Mouse (Mus musculus) heart, postnatal 14 days (tissue): ENCODE measurements around the gene Plvap. TPM values are rescaled to one million over a fixed set of nuclear protein-coding genes. Genes with fewer than 3 reads are reported as not detected.

ENCODE experiments used
- DNase-seq, 2 experiments: peaks; one replicate each; pipeline ENCODE4 v3.0.0; 2021 to 2022
- intact Hi-C: fragments of 180-260 bp; cut with DNase I; formaldehyde crosslinking; loops from one replicate; pipeline ENCODE4 v1.15.1; 2025
- total RNA-seq, 2 experiments: library from RNA; stranded (reverse); gene quantifications; 2 replicates each; pipeline ENCODE4 v1.2.3; 2021

Plvap gene
- total RNA-seq, 2 experiments from 2014 or later: 19.3 to 26.2 TPM

DNA sequence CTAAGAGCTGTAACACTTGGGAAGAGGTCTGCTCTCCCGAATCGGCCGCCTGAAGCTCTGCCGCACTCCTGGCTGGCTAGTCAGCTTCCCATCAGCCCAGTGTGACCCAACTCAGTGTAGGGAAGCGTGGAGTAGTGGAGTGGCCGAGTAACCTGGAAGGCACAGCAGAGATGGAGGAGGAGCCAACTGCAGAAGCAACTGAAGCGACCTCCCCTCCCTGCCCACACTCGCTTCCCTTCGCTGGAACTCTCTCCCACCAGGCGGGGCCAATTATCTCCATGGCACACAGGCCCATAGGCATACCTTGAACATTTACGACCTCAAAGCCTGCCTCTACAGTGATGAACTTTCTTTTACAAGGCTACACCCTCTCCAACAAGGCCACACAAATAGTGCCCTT is 59.8 kb downstream of the Plvap start:
- intact Hi-C loops: no loop called here
- DNase-seq: no peak

- DNase-seq: no peak
- intact Hi-C loops: no loop called here
Observed at GRCm38 (mm10) chr8:71451337-71451736, 60.2 kb downstream of the Plvap start.

Other genes starting within 250 kb of the Plvap start
- 10 to 100 TPM; 27.8 to 32.8 TPM for gene Myo9b, start 239.0 kb downstream of the Plvap start, total RNA-seq
- 10 to 100 TPM; 23.9 to 28.8 TPM for gene Haus8, start 238.8 kb downstream of the Plvap start, total RNA-seq
- 100 to 1,000 TPM in 1 of 2 experiments, 10 to 100 TPM in 1; 96.5 to 108 TPM for gene Use1, start 144.9 kb downstream of the Plvap start, total RNA-seq
- 10 to 100 TPM; 10.4 to 10.7 TPM for gene Ocel1, start 140.5 kb downstream of the Plvap start, total RNA-seq
- 10 to 100 TPM; 48.5 to 52.3 TPM for gene Nr2f6, start 129.8 kb downstream of the Plvap start, total RNA-seq
- 10 to 100 TPM; 40.5 to 45.1 TPM for gene Ushbp1, start 116.0 kb downstream of the Plvap start, total RNA-seq
- 10 to 100 TPM; 57.0 to 62.9 TPM for gene Babam1, start 114.9 kb downstream of the Plvap start, total RNA-seq
- gene Ankle1, start 105.7 kb downstream of the Plvap start, total RNA-seq: 1 to 10 TPM in 1 of 2 experiments, under 1 TPM in 1; 0.96 to 2.0 TPM
- 10 to 100 TPM; 29.1 to 31.9 TPM for gene Abhd8, start 48.1 kb downstream of the Plvap start, total RNA-seq
- 100 to 1,000 TPM; 111 to 124 TPM for gene Mrpl34, start 46.8 kb downstream of the Plvap start, total RNA-seq
- 10 to 100 TPM; 33.5 to 36.4 TPM for gene Dda1, start 42.6 kb downstream of the Plvap start, total RNA-seq
- gene Ano8, start 25.8 kb downstream of the Plvap start, total RNA-seq: 10 to 100 TPM; 16.6 to 18.4 TPM
- gene Gtpbp3, start 23.6 kb downstream of the Plvap start, total RNA-seq: 10 to 100 TPM; 16.4 to 18.7 TPM
- under 1 TPM in 1 of 2 experiments, not detected in 1; 0.12 TPM for gene Ccdc194, start 14.0 kb upstream of the Plvap start, total RNA-seq
- gene Bst2, start 25.7 kb upstream of the Plvap start, total RNA-seq: 10 to 100 TPM; 12.3 to 16.5 TPM
- 10 to 100 TPM; 28.8 to 29.7 TPM for gene Mvb12a, start 31.2 kb upstream of the Plvap start, total RNA-seq
- gene Tmem221, start 47.1 kb upstream of the Plvap start, total RNA-seq: under 1 TPM; 0.17 to 0.22 TPM
- under 1 TPM; 0.10 to 0.17 TPM for gene Nxnl1, start 54.8 kb upstream of the Plvap start, total RNA-seq
- gene Slc27a1, start 57.1 kb upstream of the Plvap start, total RNA-seq: 100 to 1,000 TPM; 127 to 151 TPM
- 10 to 100 TPM; 72.9 to 74.2 TPM for gene Pgls, start 80.4 kb upstream of the Plvap start, total RNA-seq
- 1 to 10 TPM; 1.6 to 2.7 TPM for gene Fam129c, start 85.9 kb upstream of the Plvap start, total RNA-seq
- gene Colgalt1, start 99.2 kb upstream of the Plvap start, total RNA-seq: 10 to 100 TPM; 44.1 TPM
- gene Unc13a, start 160.0 kb upstream of the Plvap start, total RNA-seq: 1 to 10 TPM in 1 of 2 experiments, under 1 TPM in 1; 0.93 to 1.1 TPM
- 10 to 100 TPM; 11.7 to 13.3 TPM for gene Jak3, start 164.5 kb upstream of the Plvap start, total RNA-seq
- 1 to 10 TPM; 5.0 to 7.0 TPM for gene Insl3, start 177.5 kb upstream of the Plvap start, total RNA-seq
- 10 to 100 TPM in 1 of 2 experiments, 1 to 10 TPM in 1; 9.4 to 11.4 TPM for gene B3gnt3, start 190.0 kb upstream of the Plvap start, total RNA-seq
- 1 to 10 TPM; 1.4 to 5.7 TPM for gene Fcho1, start 214.0 kb upstream of the Plvap start, total RNA-seq